Mouse (Mus musculus): ENCODE data around the gene Prdm8.

GRCm38 (mm10) chr5:98189181-98190180 lies 22.5 kb downstream of the Prdm8 start:
- TF ChIP-seq POLR2A (IDR thresholded peaks at IDR 0.05; ENCODE audit: borderline replicate concordance, control insufficient read depth, low read depth, low read length) (no peak), CTCF (IDR thresholded peaks at IDR 0.05; ENCODE audit: control insufficient read depth, insufficient read depth, low read length) (no peak)
